Mouse (Mus musculus): ENCODE measurements at regions not wholly inside any gene's neighbourhood (a gene's known extent, or its start where the extent isn't known, plus 50 kb on each side); places are given as distances from the start of the nearest gene placed in this dataset.

- no peak overlapping the region for H3K9ac ChIP-seq (ENCODE audit: low read depth, low read length)
- H3K27me3 ChIP-seq (replicated peaks; ENCODE audit: control insufficient read depth, insufficient read depth, low read length), result no peaks in the 10 kb centered on the region
- 65% methylated on average over 5 of the region's 5 CpGs for WGBS
- H3K9me3 ChIP-seq (ENCODE audit: control insufficient read depth), result no peaks in the 10 kb centered on the region
- ATAC-seq, result no peak
- H3K36me3 ChIP-seq (ENCODE audit: control insufficient read depth, insufficient read depth), result no peaks in the 10 kb centered on the region
- no peak for TF ChIP-seq CTCF (IDR thresholded peaks at IDR 0.05; ENCODE audit: low read depth)
- H3K4me1 ChIP-seq (replicated peaks; ENCODE audit: control insufficient read depth, insufficient read depth, low read length), result no peaks in the 10 kb centered on the region
- no peak overlapping the region for H3K27ac ChIP-seq (ENCODE audit: low read depth, low read length)
- no peak overlapping the region for H3K4me3 ChIP-seq (ENCODE audit: low read depth, low read length)
- H3K4me2 ChIP-seq (replicated peaks; ENCODE audit: low read depth), result no peak overlapping the region
These were observed 148.0 kb upstream of the Bcl6 start for GRCm38 (mm10) chr16:24136483-24137148.

GRCm38 (mm10) chr16:24135841-24136240 is 147.2 kb upstream of the Bcl6 start:
- no peaks in the 10 kb centered on the region for H3K9me3 ChIP-seq (ENCODE audit: control insufficient read depth)
- no peak overlapping the region for H3K9ac ChIP-seq (ENCODE audit: low read depth, low read length)
- no peak for TF ChIP-seq CTCF (IDR thresholded peaks at IDR 0.05; ENCODE audit: low read depth)
- no peaks in the 10 kb centered on the region for H3K27me3 ChIP-seq (replicated peaks; ENCODE audit: control insufficient read depth, insufficient read depth, low read length)
- ATAC-seq, result no peak
- H3K4me2 ChIP-seq (replicated peaks; ENCODE audit: low read depth), result no peak overlapping the region
- WGBS, result 92% methylated on average over 5 of the region's 5 CpGs
- no peaks in the 10 kb centered on the region for H3K36me3 ChIP-seq (ENCODE audit: control insufficient read depth, insufficient read depth)
- H3K4me1 ChIP-seq (replicated peaks; ENCODE audit: control insufficient read depth, insufficient read depth, low read length), result no peaks in the 10 kb centered on the region
- H3K27ac ChIP-seq (ENCODE audit: low read depth, low read length), result no peak overlapping the region
- no peak overlapping the region for H3K4me3 ChIP-seq (ENCODE audit: low read depth, low read length)

DNA sequence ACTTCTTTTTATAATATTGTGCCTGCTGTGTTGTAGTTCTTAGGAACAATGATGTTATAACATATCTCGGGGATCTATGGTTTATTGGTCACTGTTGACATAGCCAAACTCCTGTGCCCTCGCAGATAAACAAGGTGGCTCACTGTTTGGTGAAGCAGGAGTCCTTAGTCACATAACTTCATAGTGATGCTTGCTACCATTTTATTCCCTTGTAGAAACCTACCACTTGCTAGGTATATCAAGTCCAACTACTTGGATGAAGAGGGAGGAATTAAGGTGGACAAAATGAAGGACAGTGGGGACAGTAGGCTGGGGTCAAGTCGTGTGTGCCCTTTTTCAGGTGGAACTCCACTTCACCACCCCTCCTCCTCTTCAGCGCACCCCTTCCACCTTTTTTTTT is 146.7 kb upstream of the Bcl6 start:
- H3K27ac ChIP-seq (ENCODE audit: low read depth, low read length), result no peak overlapping the region
- no peak for TF ChIP-seq CTCF (IDR thresholded peaks at IDR 0.05; ENCODE audit: low read depth)
- no peaks in the 10 kb centered on the region for H3K27me3 ChIP-seq (replicated peaks; ENCODE audit: control insufficient read depth, insufficient read depth, low read length)
- no peak overlapping the region for H3K9ac ChIP-seq (ENCODE audit: low read depth, low read length)
- no peak overlapping the region for H3K4me3 ChIP-seq (ENCODE audit: low read depth, low read length)
- ATAC-seq, result no peak
- no peak overlapping the region for H3K4me2 ChIP-seq (replicated peaks; ENCODE audit: low read depth)
- no peaks in the 10 kb centered on the region for H3K4me1 ChIP-seq (replicated peaks; ENCODE audit: control insufficient read depth, insufficient read depth, low read length)
- H3K36me3 ChIP-seq (ENCODE audit: control insufficient read depth, insufficient read depth), result no peaks in the 10 kb centered on the region
- WGBS, result 87% methylated on average over 4 of the region's 4 CpGs
- H3K9me3 ChIP-seq (ENCODE audit: control insufficient read depth), result no peaks in the 10 kb centered on the region

DNA sequence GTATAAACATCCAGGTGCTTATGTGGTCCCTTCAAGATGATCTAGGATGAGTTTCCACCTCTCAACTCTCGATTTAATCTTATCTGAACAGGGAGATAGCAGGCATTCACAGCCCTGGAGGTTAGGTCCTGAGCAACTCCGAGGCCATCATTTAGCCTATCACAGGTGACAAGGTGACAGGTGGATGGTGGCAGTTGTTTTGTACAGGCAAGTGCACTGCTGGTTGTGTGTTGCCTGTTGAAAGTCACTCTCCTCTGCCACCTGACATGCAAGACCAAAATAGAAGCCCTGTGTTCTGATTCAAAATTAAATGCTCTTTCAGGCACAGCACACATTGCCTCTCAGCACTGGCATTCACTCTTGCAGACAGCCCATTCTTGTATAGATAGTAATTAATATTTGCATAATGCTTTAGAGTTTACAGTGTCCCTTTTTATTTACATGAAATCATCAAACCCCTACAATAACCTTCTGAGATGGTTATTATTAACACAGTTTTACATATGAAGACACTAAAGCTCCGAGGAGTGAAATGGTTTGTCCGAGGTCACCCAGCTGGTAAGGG is 145.9 kb upstream of the Bcl6 start:
- H3K9me3 ChIP-seq (ENCODE audit: control insufficient read depth), result no peaks in the 10 kb centered on the region
- H3K4me2 ChIP-seq (replicated peaks; ENCODE audit: low read depth), result no peak overlapping the region
- H3K4me1 ChIP-seq (replicated peaks; ENCODE audit: control insufficient read depth, insufficient read depth, low read length), result 0 out of 2 replicates have a peak, but pooled peaks cover 2% of the 10 kb centered on the region
- no peak for ATAC-seq
- H3K27ac ChIP-seq (ENCODE audit: low read depth, low read length), result no peak overlapping the region
- H3K4me3 ChIP-seq (ENCODE audit: low read depth, low read length), result no peak overlapping the region
- no peaks in the 10 kb centered on the region for H3K27me3 ChIP-seq (replicated peaks; ENCODE audit: control insufficient read depth, insufficient read depth, low read length)
- no peaks in the 10 kb centered on the region for H3K36me3 ChIP-seq (ENCODE audit: control insufficient read depth, insufficient read depth)
- no peak overlapping the region for H3K9ac ChIP-seq (ENCODE audit: low read depth, low read length)
- TF ChIP-seq CTCF (IDR thresholded peaks at IDR 0.05; ENCODE audit: low read depth), result no peak
- 52% methylated on average over 4 of the region's 4 CpGs for WGBS

GRCm38 (mm10) chr16:24130646-24131045 is 142.0 kb upstream of the Bcl6 start:
- H3K4me2 ChIP-seq (replicated peaks; ENCODE audit: low read depth), result no peak overlapping the region
- H3K4me1 ChIP-seq (replicated peaks; ENCODE audit: control insufficient read depth, insufficient read depth, low read length), result 0 out of 2 replicates have a peak, but pooled peaks cover 2% of the 10 kb centered on the region
- H3K27me3 ChIP-seq (replicated peaks; ENCODE audit: control insufficient read depth, insufficient read depth, low read length), result no peaks in the 10 kb centered on the region
- H3K27ac ChIP-seq (ENCODE audit: low read depth, low read length), result no peak overlapping the region
- no peak for ATAC-seq
- no peaks in the 10 kb centered on the region for H3K9me3 ChIP-seq (ENCODE audit: control insufficient read depth)
- TF ChIP-seq CTCF (IDR thresholded peaks at IDR 0.05; ENCODE audit: low read depth), result no peak
- H3K9ac ChIP-seq (ENCODE audit: low read depth, low read length), result no peak overlapping the region
- no peak overlapping the region for H3K4me3 ChIP-seq (ENCODE audit: low read depth, low read length)
- H3K36me3 ChIP-seq (ENCODE audit: control insufficient read depth, insufficient read depth), result no peaks in the 10 kb centered on the region

DNA sequence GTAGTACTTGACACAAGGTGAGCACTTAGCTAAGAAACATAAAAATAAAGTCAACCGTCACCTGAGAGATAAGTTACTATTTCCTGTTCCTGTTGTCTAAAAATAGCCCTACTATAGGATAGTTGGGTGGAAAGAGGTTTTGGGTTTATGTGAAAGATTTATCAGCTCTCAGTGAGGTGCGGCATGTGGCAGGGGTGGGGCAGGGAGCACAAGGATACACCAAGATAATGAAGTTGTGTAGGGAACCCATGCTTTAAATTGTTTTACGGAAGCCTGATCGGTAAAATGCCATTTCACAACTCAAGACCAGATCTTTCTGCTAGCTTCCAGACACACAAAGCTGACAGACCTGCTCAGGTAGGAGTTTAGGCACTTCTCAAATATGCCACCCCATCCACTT is 141.0 kb upstream of the Bcl6 start:
- Histone ChIP-seq H3K9ac (ENCODE audit: low read depth, low read length) (no peak overlapping the region), H3K9me3 (ENCODE audit: control insufficient read depth) (no peaks in the 10 kb centered on the region), H3K36me3 (ENCODE audit: control insufficient read depth, insufficient read depth) (no peaks in the 10 kb centered on the region), H3K4me2 (replicated peaks; ENCODE audit: low read depth) (no peak overlapping the region), H3K4me1 (replicated peaks; ENCODE audit: control insufficient read depth, insufficient read depth, low read length) (0 out of 2 replicates have a peak, but pooled peaks cover 2% of the 10 kb centered on the region), H3K27ac (ENCODE audit: low read depth, low read length) (no peak overlapping the region), H3K4me3 (ENCODE audit: low read depth, low read length) (no peak overlapping the region), H3K27me3 (replicated peaks; ENCODE audit: control insufficient read depth, insufficient read depth, low read length) (no peaks in the 10 kb centered on the region)
- TF ChIP-seq CTCF (IDR thresholded peaks at IDR 0.05; ENCODE audit: low read depth), result no peak
- no peak for ATAC-seq
- whole genome bisulfite sequencing, result 42% methylated on average over 4 of the region's 4 CpGs

All from intestine, postnatal 0 days (tissue).